Mouse (Mus musculus) liver, embryonic 14.5 days (tissue): ENCODE data around the gene Entpd2. TPM values are rescaled to one million over a fixed set of nuclear protein-coding genes. Genes with fewer than 3 reads are reported as not detected.

Experiments used
- ATAC-seq: fragments of 200-750 bp; cut with Nextera tagmentation; 2 replicates; pipeline ENCODE4 v1.8.0; 2017; ENCODE audit warnings: moderate number of reproducible peaks, mild to moderate bottlenecking, moderate library complexity; ENCODE audit not compliant: insufficient read depth
- DNase-seq, 3 experiments: peaks; one replicate each; pipeline ENCODE4 v3.0.0-alpha.2; 2012 to 2013; ENCODE audit warnings: low read depth in 3 of 3, low spot score in 3 of 3
- H3K27ac ChIP-seq: fragments of 300-500 bp; sonication (generic); 2 replicates; pipeline ENCODE4 v1.5.1; 2014; ENCODE audit warnings: moderate library complexity, mild to moderate bottlenecking, control low read depth, inconsistent platforms
- H3K27me3 ChIP-seq: fragments of 300-500 bp; sonication (generic); 2 replicates; pipeline ENCODE4 v1.6.1; 2014; ENCODE audit warnings: mild to moderate bottlenecking, low read length, moderate library complexity; ENCODE audit not compliant: control insufficient read depth, insufficient read depth
- H3K36me3 ChIP-seq: fragments of 300-500 bp; sonication (generic); replicated peaks from 2 replicates; pipeline ENCODE4 v1.6.1; 2014; ENCODE audit warnings: low read depth; ENCODE audit not compliant: control insufficient read depth, insufficient read depth
- H3K4me1 ChIP-seq, 2 experiments: fragments of 200-500 bp in 1 of 2; fragments of 300-500 bp in 1 of 2; sonication (generic) in 1 of 2; replicated peaks; 2 replicates each; pipeline ENCODE4 v1.6.1; 2012 to 2014; ENCODE audit warnings: antibody characterized with exemption in 1 of 2, inconsistent platforms in 1 of 2, low read length in 1 of 2; ENCODE audit not compliant: control insufficient read depth in 2 of 2, insufficient read depth in 2 of 2
- H3K4me2 ChIP-seq: fragments of 300-500 bp; sonication (generic); 2 replicates; pipeline ENCODE4 v1.6.1; 2014; ENCODE audit warnings: low read depth, mild to moderate bottlenecking, control low read depth, moderate library complexity
- H3K4me3 ChIP-seq, 2 experiments: fragments of 200-500 bp in 1 of 2; fragments of 300-500 bp in 1 of 2; sonication (generic) in 1 of 2; 2 replicates each; pipeline ENCODE4 v1.5.1; 2012 to 2014; ENCODE audit warnings: low read depth in 2 of 2, low read length in 2 of 2, mild to moderate bottlenecking in 2 of 2, control low read depth in 1 of 2, inconsistent platforms in 1 of 2, moderate library complexity in 1 of 2; ENCODE audit not compliant: insufficient read depth in 1 of 2
- H3K9ac ChIP-seq: fragments of 300-500 bp; sonication (generic); replicated peaks from 2 replicates; pipeline ENCODE4 v1.6.1; 2014; ENCODE audit warnings: mild to moderate bottlenecking, control low read depth, moderate library complexity
- H3K9me3 ChIP-seq: fragments of 300-500 bp; sonication (generic); 2 replicates; pipeline ENCODE4 v1.6.1; 2016; ENCODE audit warnings: low read length, mixed read lengths; ENCODE audit not compliant: control insufficient read depth
- CTCF ChIP-seq: IDR thresholded peaks from 2 replicates; pipeline ENCODE4 v1.5.1; 2016; ENCODE audit warnings: antibody characterized with exemption, low read depth, control low read depth
- EP300 ChIP-seq: IDR thresholded peaks from 2 replicates; pipeline ENCODE4 v1.6.1; 2016; ENCODE audit warnings: antibody characterized with exemption, low read depth
- WGBS: fragments of 180-500 bp; shearing (Covaris S2); extraction: QIAGEN DNeasy Blood & Tissue Kit; methylation state at CpG from one replicate; pipeline ENCODE4 v1.1.7; 2014; ENCODE audit not compliant: insufficient replicate concordance; 5-methylcytosine and 5-hydroxymethylcytosine counted together
- polyA plus RNA-seq, 2 experiments: library from polyadenylated mRNA; depleted of rRNA in 1 of 2; stranded (reverse) in 1 of 2; unstranded in 1 of 2; fragments of >200 nt; fragmentation: Nextera tagmentation in 1 of 2; extraction: Ambion mirVana in 1 of 2; gene quantifications; 2 replicates each; pipeline versions ENCODE4 v1.2.1 to v1.2.3; 2012 to 2014

Entpd2 gene
- polyA plus RNA-seq, 2 experiments = 0.30 TPM; not detected in 1

DNA sequence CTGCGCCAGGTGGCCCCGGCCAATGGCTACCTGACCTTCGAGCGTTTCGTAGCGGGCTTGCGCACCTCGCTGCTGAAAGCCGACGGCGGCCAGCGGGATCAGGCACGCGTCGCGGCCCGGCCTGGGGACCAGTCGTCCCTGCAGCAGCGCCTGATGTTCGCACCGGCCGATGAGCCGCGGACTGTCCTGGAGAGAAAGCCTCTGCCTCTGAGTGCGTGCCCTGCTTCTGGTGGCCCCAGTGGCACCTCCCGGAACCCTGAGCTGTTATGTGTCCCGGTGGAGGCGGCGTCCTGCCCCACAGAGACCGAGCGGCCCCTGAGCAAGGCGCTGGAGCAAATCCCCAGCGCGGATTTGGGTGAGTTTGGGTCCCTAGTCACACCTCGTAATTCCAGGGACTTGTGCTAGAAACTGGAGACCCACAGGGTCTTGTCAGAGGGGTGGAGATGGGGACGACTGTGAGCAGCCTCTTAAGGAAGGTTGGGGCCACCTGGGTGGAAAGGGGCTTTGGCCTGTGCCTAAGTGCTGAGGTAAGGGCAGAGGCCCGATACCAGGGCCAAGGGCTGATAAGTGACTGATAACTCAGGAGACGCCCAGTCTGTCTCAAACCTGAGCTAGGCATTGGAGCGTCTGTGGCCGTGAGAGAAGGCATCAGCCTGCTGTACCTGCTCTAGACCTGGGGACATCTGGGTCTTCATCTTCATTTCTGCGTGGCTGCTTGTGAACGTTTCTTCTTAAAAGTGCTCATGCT is 22.9 kb upstream of the Entpd2 start:
- Histone ChIP-seq H3K4me2 (peak overlapping the region; percentile 92), H3K9ac (peak overlapping the region; percentile 80), H3K4me3 (peak overlapping the region; percentile 75 to 94), H3K9me3 (no peaks in the 10 kb centered on the region), H3K27ac (peak overlapping the region; percentile 87), H3K4me1 (peaks cover 24 to 31% of the 10 kb centered on the region in 2 experiments), H3K36me3 (peaks cover 21% of the 10 kb centered on the region), H3K27me3 (no peaks in the 10 kb centered on the region)
- under 1% methylated on average over 42 of the region's 42 CpGs for WGBS
- TF ChIP-seq EP300 = no peak
- no peak for TF ChIP-seq CTCF
- DNase-seq (peak; percentile 31 to 49 (median 49)), ATAC-seq (peak; percentile 39)

DNA sequence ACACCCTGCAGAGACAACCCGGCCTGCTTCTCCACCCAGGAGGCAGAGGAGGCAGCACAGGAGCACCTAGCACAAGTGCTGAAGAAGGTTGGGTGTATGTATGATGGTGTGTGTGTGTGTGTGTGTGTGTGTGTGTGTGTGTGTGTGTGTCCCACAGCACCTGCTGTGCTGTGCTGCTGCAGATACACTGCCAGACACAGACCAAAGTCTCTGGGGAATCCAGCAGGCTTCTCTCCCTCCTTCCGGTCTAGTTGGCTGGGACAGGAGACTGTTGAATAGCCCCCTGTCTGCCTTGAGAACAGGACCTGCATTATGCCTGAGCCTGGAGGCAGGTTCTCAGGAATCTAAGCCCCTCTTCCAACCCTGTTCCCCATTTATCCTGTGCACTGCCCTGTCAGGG is 22.2 kb upstream of the Entpd2 start:
- no peaks in the 10 kb centered on the region for H3K27me3 ChIP-seq
- no peak overlapping the region for H3K27ac ChIP-seq
- peak overlapping the region; percentile 80 for H3K9ac ChIP-seq
- 61% methylated on average over 2 of the region's 2 CpGs for WGBS
- DNase-seq = no peak
- peaks cover 22% of the 10 kb centered on the region for H3K36me3 ChIP-seq
- no peak for ATAC-seq
- H3K4me1 ChIP-seq = peaks cover 24 to 31% of the 10 kb centered on the region in 2 experiments
- peak overlapping the region; percentile 92 for H3K4me2 ChIP-seq
- peak overlapping the region; percentile 75 to 94 for H3K4me3 ChIP-seq
- H3K9me3 ChIP-seq = no peaks in the 10 kb centered on the region
- TF ChIP-seq CTCF = no peak
- no peak for TF ChIP-seq EP300

DNA sequence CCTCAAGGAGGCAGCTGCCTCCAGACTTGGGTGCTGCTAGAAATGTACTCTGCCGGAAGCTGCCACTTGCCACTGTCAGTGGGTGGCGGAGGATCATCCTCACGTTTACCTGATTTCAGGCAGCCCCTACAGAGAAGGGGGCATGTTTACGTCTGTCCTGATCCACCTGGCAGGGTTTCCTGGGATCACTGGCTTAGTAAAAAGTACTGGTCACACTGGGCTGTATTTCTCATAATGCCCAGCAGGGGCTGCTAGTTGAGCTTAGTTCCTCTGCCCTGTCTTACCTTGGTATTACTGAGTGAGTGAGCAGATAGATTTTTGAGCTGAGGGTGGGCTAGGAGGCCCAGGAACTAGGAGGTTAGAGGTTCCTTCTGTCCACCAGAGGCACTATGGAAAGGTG is 19.1 kb upstream of the Entpd2 start:
- Histone ChIP-seq H3K4me1 (peaks cover 12 to 17% of the 10 kb centered on the region in 2 experiments), H3K4me3 (no peak overlapping the region), H3K27me3 (no peaks in the 10 kb centered on the region), H3K9me3 (no peaks in the 10 kb centered on the region), H3K36me3 (peaks cover 22% of the 10 kb centered on the region), H3K4me2 (no peak overlapping the region), H3K9ac (no peak overlapping the region), H3K27ac (no peak overlapping the region)
- TF ChIP-seq CTCF (peak; percentile 82), EP300 (no peak)
- no peak for DNase-seq
- ATAC-seq = no peak
- WGBS = 56% methylated on average over 4 of the region's 4 CpGs

DNA sequence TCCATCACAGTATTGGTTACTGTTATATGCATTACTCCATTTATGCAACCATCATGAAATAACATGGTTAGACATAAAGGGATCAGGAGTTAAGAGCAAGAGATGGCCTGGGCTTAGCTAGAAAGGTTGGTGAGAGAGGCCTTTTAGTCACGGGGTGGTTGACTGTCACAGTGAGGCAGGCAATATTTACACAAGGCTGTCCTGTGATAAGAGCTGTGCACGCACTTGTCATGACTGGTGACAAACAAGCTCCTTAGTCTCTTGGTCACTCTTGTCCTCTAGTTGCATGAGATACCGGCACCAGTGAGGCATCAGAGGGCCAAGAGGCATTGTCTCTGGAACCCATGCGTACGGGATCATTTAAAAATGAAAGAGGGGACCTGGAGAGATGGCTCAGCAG is 11.2 kb upstream of the Entpd2 start:
- DNase-seq (no peak), ATAC-seq (no peak)
- H3K27me3 ChIP-seq = no peaks in the 10 kb centered on the region
- 53% methylated on average over 5 of the region's 5 CpGs for WGBS
- H3K36me3 ChIP-seq = no peaks in the 10 kb centered on the region
- H3K27ac ChIP-seq = no peak overlapping the region
- H3K9me3 ChIP-seq = no peaks in the 10 kb centered on the region
- no peaks in the 10 kb centered on the region for H3K4me1 ChIP-seq
- TF ChIP-seq EP300 (no peak), CTCF (no peak)
- H3K9ac ChIP-seq = no peak overlapping the region
- H3K4me3 ChIP-seq = no peak overlapping the region
- H3K4me2 ChIP-seq = no peak overlapping the region

DNA sequence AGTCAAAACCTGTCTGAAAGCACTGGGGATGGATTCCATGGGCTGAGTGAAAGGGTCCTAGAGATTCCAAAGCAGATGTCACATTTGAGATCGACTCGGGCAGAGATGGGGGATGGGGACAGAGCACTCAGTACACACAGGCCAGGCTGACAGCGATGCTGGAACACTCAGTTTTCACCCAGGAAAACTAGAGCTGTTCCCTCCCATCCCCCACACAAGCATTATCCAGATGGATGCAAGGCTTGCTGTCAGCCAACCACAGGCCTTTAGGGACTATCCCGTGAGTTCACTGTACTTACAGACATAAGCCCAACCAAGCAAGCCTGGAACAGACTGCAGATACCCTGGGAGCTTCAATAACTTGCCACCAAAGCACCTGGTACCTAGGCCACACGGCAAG is 4.4 kb upstream of the Entpd2 start:
- Histone ChIP-seq H3K27me3 (peaks cover 20% of the 10 kb centered on the region), H3K36me3 (no peaks in the 10 kb centered on the region), H3K4me1 (no peaks in the 10 kb centered on the region; a peak in 1 of 4 replicates), H3K4me2 (no peak overlapping the region), H3K4me3 (no peak overlapping the region), H3K27ac (no peak overlapping the region), H3K9me3 (no peaks in the 10 kb centered on the region), H3K9ac (no peak overlapping the region; the same call in 1 of the 2 replicates)
- ATAC-seq = no peak
- no peak for TF ChIP-seq EP300
- no peak for DNase-seq
- 62% methylated on average over 5 of the region's 5 CpGs for WGBS
